Mouse (Mus musculus): Measurements from ENCODE around the gene Gm39566.

GRCm38 (mm10) chr11:69849128-69849527 is 34.0 kb upstream of the Gm39566 start:
- TF ChIP-seq TAL1 (IDR thresholded peaks at IDR 0.05; ENCODE audit: low read length) = no peak
- TF ChIP-seq GATA1 (IDR thresholded peaks at IDR 0.05; ENCODE audit: low read length) = no peak

Data from erythroblast, embryonic 14.5 days (primary cell).